Mouse (Mus musculus): ENCODE measurements at regions not wholly inside any gene's neighbourhood (a gene's known extent, or its start where the extent isn't known, plus 50 kb on each side); places are given as distances from the start of the nearest gene placed in this dataset.

GRCm38 (mm10) chr14:18963287-18963686 lies 69.2 kb upstream of the Ube2e2 start:
- DNase-seq (ENCODE audit: low spot score) (no peak), ATAC-seq (no peak)
- no peak overlapping the region for H3K27ac ChIP-seq
- no peaks in the 10 kb centered on the region for H3K4me1 ChIP-seq (ENCODE audit: insufficient read depth, low read length)
- 81% methylated on average over 2 of the region's 2 CpGs for WGBS
- no peak for TF ChIP-seq CTCF (IDR thresholded peaks at IDR 0.05; ENCODE audit: low read depth)
- H3K4me3 ChIP-seq (ENCODE audit: low read length): no peak overlapping the region
- H3K4me2 ChIP-seq (ENCODE audit: low read depth, low read length): no peak overlapping the region
- H3K36me3 ChIP-seq (ENCODE audit: insufficient read depth, low read length): no peaks in the 10 kb centered on the region
- no peaks in the 10 kb centered on the region for H3K27me3 ChIP-seq (ENCODE audit: insufficient read depth, low read length)
- H3K9ac ChIP-seq (replicated peaks; ENCODE audit: low read length): no peak overlapping the region
- no peaks in the 10 kb centered on the region for H3K9me3 ChIP-seq (ENCODE audit: low read length)

Data from hindbrain, postnatal 0 days (tissue).